Mouse (Mus musculus): ENCODE measurements around the gene Qtrt2.
A peak's percentile ranks its signal among the peaks of the same experiment; 100 is the strongest.

GRCm38 (mm10) chr16:43890005-43890336, 36.6 kb downstream of the Qtrt2 start:
- no peak for TF ChIP-seq EP300 (IDR thresholded peaks at IDR 0.05)
- TF ChIP-seq CTCF (IDR thresholded peaks at IDR 0.05), result peak; percentile 66
